Mouse (Mus musculus) forebrain, postnatal 0 days (tissue): ENCODE data around the gene Wwox. TPM values are rescaled to one million over a fixed set of nuclear protein-coding genes. Genes with fewer than 3 reads are reported as not detected.

Experiments
- ATAC-seq: fragments of 200-750 bp; cut with Nextera tagmentation; 2 replicates; pipeline ENCODE4 v1.8.0; 2017; ENCODE audit warnings: mild to moderate bottlenecking, moderate library complexity
- DNase-seq: peaks from one replicate; pipeline ENCODE4 v3.0.0-alpha.2; 2015
- H3K27ac ChIP-seq: fragments of 300-500 bp; sonication (generic); 2 replicates; pipeline ENCODE4 v1.5.1; 2014; ENCODE audit warnings: low read depth, mild to moderate bottlenecking, antibody characterized with exemption, low read length, moderate library complexity, mixed read lengths
- H3K27me3 ChIP-seq: fragments of 300-500 bp; sonication (generic); 2 replicates; pipeline ENCODE4 v1.6.1; 2014; ENCODE audit warnings: mild to moderate bottlenecking, low read length, mixed read lengths; ENCODE audit not compliant: insufficient read depth
- H3K36me3 ChIP-seq: fragments of 300-500 bp; sonication (generic); 2 replicates; pipeline ENCODE4 v1.6.1; 2014; ENCODE audit warnings: mild to moderate bottlenecking, moderate library complexity; ENCODE audit not compliant: insufficient read depth
- H3K4me1 ChIP-seq: fragments of 300-500 bp; sonication (generic); 2 replicates; pipeline ENCODE4 v1.6.1; 2014; ENCODE audit warnings: antibody characterized with exemption; ENCODE audit not compliant: insufficient read depth
- H3K4me2 ChIP-seq: fragments of 300-500 bp; sonication (generic); 2 replicates; pipeline ENCODE4 v1.6.1; 2014; ENCODE audit warnings: low read depth, mild to moderate bottlenecking, moderate library complexity
- H3K4me3 ChIP-seq: fragments of 300-500 bp; sonication (generic); 2 replicates; pipeline ENCODE4 v1.5.1; 2014; ENCODE audit warnings: low read depth, low read length, mixed read lengths
- H3K9ac ChIP-seq: fragments of 300-500 bp; sonication (generic); 2 replicates; pipeline ENCODE4 v1.6.1; 2014; ENCODE audit warnings: mild to moderate bottlenecking
- H3K9me3 ChIP-seq: fragments of 300-500 bp; sonication (generic); 2 replicates; pipeline ENCODE4 v1.6.1; 2016; ENCODE audit warnings: low read length
- CTCF ChIP-seq: sonication (generic); IDR thresholded peaks from 2 replicates; pipeline ENCODE4 v1.5.1; 2016; ENCODE audit warnings: antibody characterized with exemption, control low read depth, low read depth
- WGBS: fragments of 180-500 bp; shearing (Covaris S2); extraction: QIAGEN DNeasy Blood & Tissue Kit; methylation state at CpG from one replicate; pipeline ENCODE4 v1.1.7; 2014; 5-methylcytosine and 5-hydroxymethylcytosine counted together
- polyA plus RNA-seq: library from polyadenylated mRNA; unstranded; fragments of >200 nt; fragmentation: Nextera tagmentation; extraction: Ambion mirVana; gene quantifications from 2 replicates; pipeline ENCODE4 v1.2.1, GENCODE M21; 2015
- total RNA-seq: library from RNA; depleted of rRNA; stranded (reverse); fragments of >200 nt; gene quantifications from 2 replicates; pipeline ENCODE4 v1.2.3, GENCODE M21; 2014

Wwox gene
- total and polyA plus RNA-seq, 2 experiments from 2014 or later, result 13.2 to 17.3 TPM

GRCm38 (mm10) chr8:114555491-114556202 lies 116.2 kb downstream of the Wwox start:
- no peak overlapping the region for H3K4me3 ChIP-seq
- H3K4me2 ChIP-seq, result no peak overlapping the region
- H3K27ac ChIP-seq, result no peak overlapping the region
- no peaks in the 10 kb centered on the region for H3K36me3 ChIP-seq
- H3K4me1 ChIP-seq, result no peaks in the 10 kb centered on the region
- no peaks in the 10 kb centered on the region for H3K9me3 ChIP-seq
- H3K27me3 ChIP-seq, result no peaks in the 10 kb centered on the region
- ATAC-seq (no peak), DNase-seq (no peak)
- H3K9ac ChIP-seq, result no peak overlapping the region
- TF ChIP-seq CTCF, result no peak
- 78% methylated on average over 6 of the region's 6 CpGs for WGBS

DNA sequence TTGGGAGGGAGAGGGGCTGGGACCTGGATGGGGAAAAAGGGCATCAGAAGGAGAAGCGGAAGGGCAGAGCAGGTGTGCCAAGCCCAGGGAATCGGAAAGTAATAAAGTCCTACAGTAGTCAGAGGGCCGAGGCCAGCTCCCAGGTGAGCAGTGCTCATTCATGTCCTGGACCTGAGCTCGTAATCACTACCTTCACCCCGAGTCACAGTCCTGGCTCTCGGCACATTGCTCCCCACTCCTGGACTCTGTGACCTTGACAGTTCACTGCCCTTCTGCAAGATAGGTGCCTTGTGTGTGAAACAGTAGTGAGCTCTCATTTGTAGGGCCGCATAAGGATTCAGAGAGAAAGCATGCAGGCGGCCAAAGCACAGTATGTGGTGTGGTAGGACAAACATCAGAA lies 121.7 kb downstream of the Wwox start:
- DNase-seq, result no peak
- WGBS, result 98% methylated on average over 8 of the region's 8 CpGs

DNA sequence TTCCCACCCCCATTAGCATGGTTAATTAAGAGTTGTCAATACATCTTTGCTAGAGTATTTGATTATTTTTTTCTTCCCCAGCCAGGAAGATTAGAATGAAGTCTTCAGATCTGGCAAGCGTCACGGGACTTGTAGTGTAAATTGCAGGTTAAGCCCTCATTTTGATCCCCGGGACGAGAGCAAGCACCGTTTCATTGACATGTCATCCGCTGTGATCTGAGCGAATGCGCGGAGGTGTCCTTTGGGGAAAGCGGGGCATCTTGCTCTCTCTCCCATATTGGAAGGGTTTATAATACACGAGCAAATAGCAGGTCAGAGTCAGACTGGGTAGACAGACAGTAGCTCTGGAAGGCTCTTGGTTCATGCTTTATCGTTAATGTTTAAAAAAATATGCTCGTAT lies 123.0 kb downstream of the Wwox start:
- DNase-seq, result no peak
- TF ChIP-seq CTCF, result no peak

More for the DNA sequence above, 121.7 kb downstream of the Wwox start:
- Histone ChIP-seq H3K36me3 (no peaks in the 10 kb centered on the region), H3K27me3 (no peaks in the 10 kb centered on the region), H3K9me3 (no peaks in the 10 kb centered on the region), H3K9ac (no peak overlapping the region), H3K4me3 (no peak overlapping the region), H3K27ac (no peak overlapping the region), H3K4me1 (no peaks in the 10 kb centered on the region), H3K4me2 (no peak overlapping the region)
- no peak for TF ChIP-seq CTCF
- no peak for ATAC-seq

DNA sequence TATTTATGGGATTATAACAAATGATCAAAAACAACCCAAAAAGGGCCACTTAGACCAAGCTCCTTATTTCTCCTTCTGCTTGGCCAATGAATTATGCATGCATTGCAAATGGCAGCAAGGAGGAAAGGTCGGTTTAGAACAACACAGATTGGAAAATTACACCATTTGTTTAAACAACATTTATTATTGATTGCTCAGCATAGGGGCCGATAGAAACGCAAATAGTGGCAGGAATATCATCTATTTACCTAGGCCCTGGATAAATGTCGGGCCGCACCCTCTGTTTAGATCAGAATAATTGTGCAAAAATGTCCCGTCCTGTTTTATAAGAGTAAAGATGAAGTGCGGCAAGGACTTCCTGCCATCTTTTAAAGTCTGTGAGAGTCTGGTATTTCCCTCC lies 123.9 kb downstream of the Wwox start:
- Histone ChIP-seq H3K9me3 (no peaks in the 10 kb centered on the region), H3K36me3 (no peaks in the 10 kb centered on the region), H3K9ac (no peak overlapping the region), H3K4me1 (no peaks in the 10 kb centered on the region), H3K27ac (no peak overlapping the region), H3K4me3 (no peak overlapping the region), H3K4me2 (no peak overlapping the region), H3K27me3 (no peaks in the 10 kb centered on the region)
- 84% methylated on average over 7 of the region's 7 CpGs for WGBS
- TF ChIP-seq CTCF, result no peak
- ATAC-seq (no peak), DNase-seq (no peak)

More for the DNA sequence above, 123.0 kb downstream of the Wwox start:
- Histone ChIP-seq H3K4me1 (no peaks in the 10 kb centered on the region), H3K4me2 (no peak overlapping the region), H3K4me3 (no peak overlapping the region), H3K9me3 (no peaks in the 10 kb centered on the region), H3K36me3 (no peaks in the 10 kb centered on the region), H3K9ac (no peak overlapping the region), H3K27ac (no peak overlapping the region), H3K27me3 (no peaks in the 10 kb centered on the region)
- 71% methylated on average over 13 of the region's 13 CpGs for WGBS
- no peak for ATAC-seq

DNA sequence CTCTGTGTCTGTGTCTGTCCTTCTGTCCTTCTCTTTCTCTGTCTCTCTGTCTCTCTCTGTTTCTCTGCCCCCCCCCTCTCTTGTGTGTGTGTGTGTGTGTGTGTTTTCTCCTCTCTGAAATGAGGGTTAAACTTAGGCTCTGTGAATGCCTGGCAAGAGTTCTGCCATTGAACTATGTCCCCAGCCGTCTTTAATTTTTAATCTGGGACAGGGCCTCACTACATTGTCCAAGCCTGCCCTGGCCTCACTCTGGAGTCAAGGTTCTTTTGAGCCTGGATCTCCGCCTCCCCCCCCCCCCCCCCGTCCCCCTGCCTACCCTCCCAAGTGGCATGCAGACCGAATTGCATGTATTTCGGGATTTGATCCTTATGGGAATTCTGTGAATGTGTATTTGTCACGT lies 124.6 kb downstream of the Wwox start:
- H3K4me2 ChIP-seq, result no peak overlapping the region
- TF ChIP-seq CTCF, result no peak

GRCm38 (mm10) chr8:114568531-114569166 lies 129.2 kb downstream of the Wwox start:
- Histone ChIP-seq H3K27ac (no peak overlapping the region), H3K27me3 (no peaks in the 10 kb centered on the region), H3K9me3 (no peaks in the 10 kb centered on the region), H3K4me2 (no peak overlapping the region), H3K9ac (no peak overlapping the region), H3K36me3 (no peaks in the 10 kb centered on the region), H3K4me3 (no peak overlapping the region), H3K4me1 (no peaks in the 10 kb centered on the region)
- WGBS, result 82% methylated on average over 16 of the region's 16 CpGs
- DNase-seq (no peak), ATAC-seq (no peak)
- no peak for TF ChIP-seq CTCF

More for the DNA sequence above, 124.6 kb downstream of the Wwox start:
- WGBS, result 41% methylated on average over 6 of the region's 6 CpGs
- ATAC-seq (no peak), DNase-seq (no peak)
- no peaks in the 10 kb centered on the region for H3K27me3 ChIP-seq
- no peak overlapping the region for H3K4me3 ChIP-seq
- H3K36me3 ChIP-seq, result no peaks in the 10 kb centered on the region
- H3K9me3 ChIP-seq, result no peaks in the 10 kb centered on the region
- no peaks in the 10 kb centered on the region for H3K4me1 ChIP-seq
- H3K9ac ChIP-seq, result no peak overlapping the region
- H3K27ac ChIP-seq, result no peak overlapping the region

GRCm38 (mm10) chr8:114573014-114573746 lies 133.7 kb downstream of the Wwox start:
- 85% methylated on average over 4 of the region's 4 CpGs for WGBS
- Histone ChIP-seq H3K36me3 (no peaks in the 10 kb centered on the region), H3K9me3 (no peaks in the 10 kb centered on the region), H3K4me3 (no peak overlapping the region), H3K4me2 (no peak overlapping the region), H3K4me1 (no peaks in the 10 kb centered on the region), H3K27ac (no peak overlapping the region), H3K27me3 (no peaks in the 10 kb centered on the region), H3K9ac (no peak overlapping the region)
- DNase-seq, result no peak
- TF ChIP-seq CTCF, result no peak
- no peak for ATAC-seq
